Mouse (Mus musculus) T-cell, adult 2 months (primary cell): Measurements from ENCODE around the gene Net1.
"Not testable (repeated sequence)": the region's sequence is repeated elsewhere in the genome, so short reads cannot be mapped to it uniquely, and the experiment has no call there.

Source experiments
- DNase-seq: peaks from one replicate; pipeline ENCODE4 v3.0.0; 2022; ENCODE audit warnings: low spot score

Gene Net1

GRCm38 (mm10) chr13:3890061-3890460 is 28.0 kb downstream of the Net1 start:
- DNase-seq, result no peak

GRCm38 (mm10) chr13:3889111-3889510 is 28.9 kb downstream of the Net1 start:
- no peak for DNase-seq

- no peak for DNase-seq
Observed at GRCm38 (mm10) chr13:3886663-3887062, 31.4 kb downstream of the Net1 start.

GRCm38 (mm10) chr13:3877679-3878220 is 40.3 kb downstream of the Net1 start:
- DNase-seq, result no peak

- no peak for DNase-seq
Observed at GRCm38 (mm10) chr13:3877185-3877584, 40.8 kb downstream of the Net1 start.

GRCm38 (mm10) chr13:3876448-3876847 is 41.6 kb downstream of the Net1 start:
- no peak for DNase-seq

- no peak for DNase-seq
Observed at GRCm38 (mm10) chr13:3872832-3873231, 45.2 kb downstream of the Net1 start.

GRCm38 (mm10) chr13:3869901-3870300 is 48.1 kb downstream of the Net1 start:
- no peak for DNase-seq

- no peak for DNase-seq
Observed at GRCm38 (mm10) chr13:3867158-3867557, 50.9 kb downstream of the Net1 start.

- DNase-seq, result no peak
Observed at GRCm38 (mm10) chr13:3866355-3867052, 51.5 kb downstream of the Net1 start.

GRCm38 (mm10) chr13:3865648-3866354 is 52.2 kb downstream of the Net1 start:
- no peak for DNase-seq

GRCm38 (mm10) chr13:3862922-3863580 is 55.0 kb downstream of the Net1 start:
- DNase-seq, result no peak

- DNase-seq, result no peak
Observed at GRCm38 (mm10) chr13:3862325-3862724, 55.7 kb downstream of the Net1 start.

GRCm38 (mm10) chr13:3861251-3861650 is 56.8 kb downstream of the Net1 start:
- DNase-seq, result no peak

GRCm38 (mm10) chr13:3856252-3856651 is 61.8 kb downstream of the Net1 start:
- DNase-seq, result no peak

- no peak for DNase-seq
Observed at GRCm38 (mm10) chr13:3854856-3855255, 63.2 kb downstream of the Net1 start.

GRCm38 (mm10) chr13:3853648-3854333 is 64.2 kb downstream of the Net1 start, which contains the start of gene Calm5:
Calm5 (plus strand) TSS chr13:3854173.
- DNase-seq, result not testable (repeated sequence)

- DNase-seq, result no peak
Observed at GRCm38 (mm10) chr13:3850330-3850729, 67.7 kb downstream of the Net1 start.

GRCm38 (mm10) chr13:3840662-3841061 is 77.4 kb downstream of the Net1 start:
- DNase-seq, result not testable (repeated sequence)

GRCm38 (mm10) chr13:3837312-3837807 is 80.7 kb downstream of the Net1 start, which contains the start of gene Calm4:
Calm4 (plus strand) TSS chr13:3837757.
- DNase-seq, result not testable (repeated sequence)

- not testable (repeated sequence) for DNase-seq
Observed at GRCm38 (mm10) chr13:3833644-3834043, 84.4 kb downstream of the Net1 start.

- DNase-seq, result no peak
Observed at GRCm38 (mm10) chr13:3832450-3832849, 85.6 kb downstream of the Net1 start.
